Mouse (Mus musculus) intestine, postnatal 0 days (tissue): ENCODE data around the gene Pygb. TPM values are rescaled to one million over a fixed set of nuclear protein-coding genes. Genes with fewer than 3 reads are reported as not detected.
A peak's percentile ranks its signal among the peaks of the same experiment; 100 is the strongest.

Experiments used
- ATAC-seq: fragments of 200-750 bp; cut with Nextera tagmentation; 2 replicates; pipeline ENCODE4 v1.8.0; 2017; ENCODE audit warnings: mild to moderate bottlenecking, moderate TSS enrichment, moderate library complexity
- H3K27ac ChIP-seq: fragments of 300-500 bp; sonication (generic); 2 replicates; pipeline ENCODE4 v1.5.1; 2014; ENCODE audit warnings: mild to moderate bottlenecking, low read depth, low read length, moderate library complexity
- H3K27me3 ChIP-seq: fragments of 300-500 bp; sonication (generic); replicated peaks from 2 replicates; pipeline ENCODE4 v1.6.1; 2014; ENCODE audit warnings: low read length, mixed read lengths; ENCODE audit not compliant: control insufficient read depth, insufficient read depth
- H3K36me3 ChIP-seq: fragments of 300-500 bp; sonication (generic); 2 replicates; pipeline ENCODE4 v1.6.1; 2014; ENCODE audit warnings: mild to moderate bottlenecking, moderate library complexity; ENCODE audit not compliant: control insufficient read depth, insufficient read depth
- H3K4me1 ChIP-seq: fragments of 300-500 bp; sonication (generic); replicated peaks from 2 replicates; pipeline ENCODE4 v1.6.1; 2014; ENCODE audit warnings: antibody characterized with exemption, low read length, mixed read lengths; ENCODE audit not compliant: control insufficient read depth, insufficient read depth
- H3K4me2 ChIP-seq: fragments of 300-500 bp; sonication (generic); replicated peaks from 2 replicates; pipeline ENCODE4 v1.6.1; 2014; ENCODE audit warnings: low read depth, mild to moderate bottlenecking, moderate library complexity
- H3K4me3 ChIP-seq: fragments of 300-500 bp; sonication (generic); 2 replicates; pipeline ENCODE4 v1.5.1; 2014; ENCODE audit warnings: low read depth, low read length
- H3K9ac ChIP-seq: fragments of 300-500 bp; sonication (generic); 2 replicates; pipeline ENCODE4 v1.6.1; 2014; ENCODE audit warnings: mild to moderate bottlenecking, low read depth, low read length
- H3K9me3 ChIP-seq: fragments of 300-500 bp; sonication (generic); 2 replicates; pipeline ENCODE4 v1.6.1; 2016; ENCODE audit warnings: mixed run types; ENCODE audit not compliant: control insufficient read depth
- CTCF ChIP-seq: sonication (generic); IDR thresholded peaks from 2 replicates; pipeline ENCODE4 v1.5.1; 2016; ENCODE audit warnings: low read depth, mild to moderate bottlenecking, control low read depth, antibody characterized with exemption, moderate library complexity
- WGBS: fragments of 180-500 bp; shearing (Covaris S2); extraction: QIAGEN DNeasy Blood & Tissue Kit; methylation state at CpG from one replicate; pipeline ENCODE4 v1.1.7; 2014; 5-methylcytosine and 5-hydroxymethylcytosine counted together
- polyA plus RNA-seq: library from polyadenylated mRNA; unstranded; fragments of >200 nt; fragmentation: Nextera tagmentation; extraction: Ambion mirVana; gene quantifications from 2 replicates; pipeline ENCODE4 v1.2.1, GENCODE M21; 2015

The Pygb gene
- polyA plus RNA-seq, 1 experiment from 2014 or later: 42.3 TPM

DNA sequence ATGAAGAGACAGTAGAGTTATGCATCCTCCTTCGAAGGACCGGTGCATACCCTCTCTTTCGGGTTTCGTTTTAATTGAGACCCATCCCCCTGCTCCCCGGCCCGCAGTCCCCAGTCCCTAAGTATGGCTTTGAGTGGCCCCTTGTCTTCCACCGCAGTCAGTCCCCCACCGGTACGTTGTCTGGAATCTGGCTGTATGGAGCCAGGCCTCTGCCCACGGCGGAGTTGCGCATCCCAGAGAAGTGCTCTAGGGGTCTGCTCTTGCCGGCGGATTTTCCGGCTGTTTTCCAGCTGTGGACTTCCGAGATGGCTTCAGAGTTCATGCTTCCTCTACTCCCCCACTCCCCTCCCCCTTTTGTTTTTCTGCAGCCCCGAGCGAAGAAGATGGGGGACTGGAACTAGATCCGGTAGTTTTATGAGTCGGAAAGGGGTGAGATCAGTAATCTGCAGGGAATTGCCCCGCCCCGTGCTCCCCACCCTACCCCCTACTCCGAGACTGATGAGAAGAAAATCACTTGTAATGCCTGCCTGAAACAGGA, 768 bp downstream of the Pygb start:
- H3K9me3 ChIP-seq: no peaks in the 10 kb centered on the region
- H3K4me1 ChIP-seq: 0 out of 2 replicates have a peak, but pooled peaks cover 4% of the 10 kb centered on the region
- H3K36me3 ChIP-seq: no peaks in the 10 kb centered on the region
- TF ChIP-seq CTCF: no peak
- H3K4me3 ChIP-seq: peak overlapping the region; percentile 69
- peak overlapping the region; percentile 95 for H3K4me2 ChIP-seq
- H3K27me3 ChIP-seq: no peaks in the 10 kb centered on the region
- under 1% methylated on average over 23 of the region's 23 CpGs for WGBS
- ATAC-seq: peak; percentile 5; the same call in 1 of the 2 replicates
- H3K27ac ChIP-seq: no peak overlapping the region
- peak overlapping the region; percentile 65 for H3K9ac ChIP-seq

DNA sequence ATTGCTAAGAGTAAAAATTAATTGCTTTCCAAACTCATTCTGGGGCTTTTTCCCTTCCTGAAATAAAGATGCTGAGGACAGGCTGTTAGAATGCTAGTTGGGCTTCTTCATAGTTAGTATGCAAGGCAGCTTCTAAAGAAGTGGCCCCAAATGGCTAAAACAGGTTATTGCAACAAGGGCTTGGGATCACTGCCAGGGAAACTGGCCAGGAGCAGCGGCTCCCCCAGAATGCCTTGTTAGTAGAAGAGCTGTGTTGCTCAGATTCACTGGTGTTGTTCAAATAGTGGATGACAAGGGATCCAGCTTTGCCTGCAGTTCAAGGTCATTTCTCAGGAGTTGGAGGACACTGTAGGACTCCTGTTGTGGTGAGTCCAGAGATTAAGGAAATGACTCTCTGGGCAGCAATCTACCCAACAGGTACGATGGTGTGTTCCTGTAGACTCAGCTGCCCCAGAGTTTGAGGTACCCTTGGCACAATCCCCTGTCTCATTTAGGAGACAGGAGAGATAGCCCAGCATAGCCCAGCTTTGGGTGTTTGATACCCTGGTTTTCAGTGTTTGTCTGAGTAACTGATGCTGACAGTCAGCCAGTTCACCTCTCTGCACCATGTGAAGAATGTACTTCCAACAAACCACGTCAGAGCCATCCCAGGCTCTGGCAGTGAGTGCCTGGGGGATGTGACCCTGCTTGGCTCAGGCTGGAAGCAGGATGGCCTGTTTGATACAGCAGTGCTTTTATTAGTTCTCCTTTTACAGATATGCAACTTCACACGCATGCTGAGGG, 2.4 kb downstream of the Pygb start:
- peak overlapping the region; percentile 34; the same call in 1 of the 2 replicates for H3K9ac ChIP-seq
- no peaks in the 10 kb centered on the region for H3K9me3 ChIP-seq
- H3K4me1 ChIP-seq: 0 out of 2 replicates have a peak, but pooled peaks cover 4% of the 10 kb centered on the region
- WGBS: 56% methylated on average over 4 of the region's 4 CpGs
- TF ChIP-seq CTCF: peak; percentile 49; the same call in 1 of the 2 replicates
- no peak for ATAC-seq
- H3K27ac ChIP-seq: no peak overlapping the region
- no peaks in the 10 kb centered on the region for H3K27me3 ChIP-seq
- H3K36me3 ChIP-seq: peaks cover 3% of the 10 kb centered on the region; the same call in 1 of the 2 replicates
- peak overlapping the region; percentile 13 for H3K4me2 ChIP-seq
- H3K4me3 ChIP-seq: no peak overlapping the region

DNA sequence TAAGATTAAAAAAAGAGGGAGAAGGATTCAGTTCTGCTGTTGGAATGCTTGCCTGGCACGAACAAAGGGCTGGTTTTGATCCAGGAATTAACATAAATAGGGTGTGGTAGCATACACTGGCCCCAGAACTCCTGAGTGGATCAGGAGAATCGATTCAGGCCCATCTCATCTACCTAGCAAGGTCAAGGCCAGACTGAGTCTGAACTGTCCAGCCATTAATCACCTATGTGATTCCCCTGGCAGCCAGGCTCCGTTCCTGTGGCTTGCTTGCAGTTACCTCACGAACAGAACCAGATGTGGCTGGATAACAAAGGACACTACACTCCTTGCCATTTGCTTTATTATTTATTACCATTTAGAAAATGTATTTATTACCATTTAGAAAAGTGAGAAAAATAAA, 6.8 kb downstream of the Pygb start:
- Histone ChIP-seq H3K9ac (no peak overlapping the region), H3K27me3 (no peaks in the 10 kb centered on the region), H3K36me3 (peaks cover 21% of the 10 kb centered on the region; the same call in 1 of the 2 replicates), H3K27ac (no peak overlapping the region), H3K9me3 (no peaks in the 10 kb centered on the region), H3K4me3 (no peak overlapping the region), H3K4me1 (0 out of 2 replicates have a peak, but pooled peaks cover 4% of the 10 kb centered on the region), H3K4me2 (no peak overlapping the region)
- no peak for ATAC-seq
- WGBS: 60% methylated on average over 4 of the region's 4 CpGs
- no peak for TF ChIP-seq CTCF

DNA sequence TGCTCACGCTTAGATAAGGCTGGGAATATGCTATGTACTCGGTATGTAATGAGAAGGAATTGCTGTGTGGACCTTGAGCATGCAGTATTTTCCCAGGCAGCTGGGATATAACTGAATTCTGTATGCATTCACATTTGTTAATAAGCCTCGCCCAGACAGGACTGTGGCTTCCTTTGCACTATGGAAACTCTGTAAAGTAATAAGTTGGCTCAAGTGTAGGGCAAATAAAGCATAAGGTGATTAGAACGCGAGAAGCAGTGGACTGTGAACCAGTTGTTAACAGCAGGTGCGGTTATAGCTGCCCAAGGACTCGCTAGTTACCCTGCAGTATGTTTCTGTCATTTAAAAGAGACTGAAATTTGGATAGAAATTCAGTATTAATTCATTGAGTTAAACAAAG, 11.5 kb downstream of the Pygb start:
- Histone ChIP-seq H3K27me3 (no peaks in the 10 kb centered on the region), H3K9ac (no peak overlapping the region), H3K27ac (no peak overlapping the region), H3K4me2 (no peak overlapping the region), H3K4me1 (0 out of 2 replicates have a peak, but pooled peaks cover 4% of the 10 kb centered on the region), H3K4me3 (no peak overlapping the region), H3K36me3 (peaks cover 47% of the 10 kb centered on the region), H3K9me3 (no peaks in the 10 kb centered on the region)
- WGBS: 43% methylated on average over 7 of the region's 7 CpGs
- 0 out of 2 replicates have a peak, but pooled peaks have one; percentile 39 for ATAC-seq
- TF ChIP-seq CTCF: no peak

DNA sequence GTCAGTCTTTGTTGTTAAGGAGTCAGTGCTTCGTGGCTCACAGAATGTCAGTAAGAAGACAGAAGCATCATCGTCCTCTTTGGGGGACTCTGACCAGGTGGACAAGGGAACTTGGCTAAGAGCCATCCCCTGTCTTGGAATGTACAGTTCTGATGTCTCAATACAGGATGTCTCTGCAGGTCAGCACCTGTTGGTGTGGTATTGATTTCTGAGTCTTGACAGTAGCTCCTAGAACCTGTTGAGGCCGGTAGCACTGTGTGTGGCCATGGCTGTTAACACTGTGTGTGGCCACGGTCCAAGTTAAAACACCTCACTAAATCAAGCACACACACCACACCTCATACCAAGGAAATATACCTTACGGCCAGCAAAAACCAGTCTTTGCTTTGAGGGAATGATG, 14.1 kb downstream of the Pygb start:
- peak; percentile 52; the same call in 1 of the 2 replicates for ATAC-seq
- Histone ChIP-seq H3K4me1 (0 out of 2 replicates have a peak, but pooled peaks cover 4% of the 10 kb centered on the region), H3K36me3 (peaks cover 47% of the 10 kb centered on the region), H3K27ac (no peak overlapping the region), H3K4me2 (no peak overlapping the region), H3K9me3 (no peaks in the 10 kb centered on the region), H3K4me3 (no peak overlapping the region), H3K27me3 (no peaks in the 10 kb centered on the region), H3K9ac (no peak overlapping the region)
- TF ChIP-seq CTCF: no peak
- WGBS: 81% methylated on average over 5 of the region's 5 CpGs

DNA sequence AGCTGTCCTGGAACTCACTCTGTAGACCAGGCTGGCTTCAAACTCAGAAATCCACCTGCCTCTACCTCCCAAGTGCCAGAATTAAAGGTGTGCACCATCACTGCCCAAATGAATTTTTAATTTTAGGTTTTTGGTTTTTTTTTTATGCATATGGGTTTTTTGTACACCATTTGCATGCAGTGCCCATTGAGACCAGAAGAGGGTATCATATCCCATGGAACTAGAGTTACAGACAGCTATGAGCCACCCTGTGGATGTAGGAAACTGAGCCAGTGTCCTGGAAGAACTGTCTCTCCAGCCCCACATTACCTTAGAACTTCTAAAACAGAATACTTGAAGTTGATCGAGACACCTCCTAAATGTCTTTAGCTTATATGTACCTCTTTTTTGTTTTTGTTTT, 16.5 kb downstream of the Pygb start:
- no peaks in the 10 kb centered on the region for H3K27me3 ChIP-seq
- H3K27ac ChIP-seq: no peak overlapping the region
- peak; percentile 71 for TF ChIP-seq CTCF
- H3K4me3 ChIP-seq: no peak overlapping the region
- H3K4me1 ChIP-seq: 0 out of 2 replicates have a peak, but pooled peaks cover 1% of the 10 kb centered on the region
- 88% methylated on average over 1 of the region's 1 CpGs for WGBS
- H3K36me3 ChIP-seq: peaks cover 51% of the 10 kb centered on the region
- no peak overlapping the region for H3K9ac ChIP-seq
- no peak for ATAC-seq
- H3K4me2 ChIP-seq: no peak overlapping the region
- no peaks in the 10 kb centered on the region for H3K9me3 ChIP-seq
